Mouse (Mus musculus): ENCODE data around the gene Ermp1. TPM values are rescaled to one million over a fixed set of nuclear protein-coding genes. Genes with fewer than 3 reads are reported as not detected.

Gene Ermp1
- polyA plus RNA-seq, 1 experiment: 7.4 TPM

- no peak overlapping the region for H3K4me3 ChIP-seq
- H3ac ChIP-seq (ENCODE audit: control insufficient read depth, insufficient read length): no peak overlapping the region
- no peak overlapping the region for H3K4me2 ChIP-seq (ENCODE audit: low read depth)
- H3K36me3 ChIP-seq (ENCODE audit: control insufficient read depth, insufficient read depth): peaks cover 22% of the 10 kb centered on the region
- H3K27me3 ChIP-seq (ENCODE audit: control insufficient read depth, insufficient read depth, insufficient read length): no peaks in the 10 kb centered on the region
- H3K79me2 ChIP-seq (ENCODE audit: control insufficient read depth, insufficient read depth): no peaks in the 10 kb centered on the region
- no peak for TF ChIP-seq CEBPB (IDR thresholded peaks at IDR 0.05; ENCODE audit: insufficient read depth, poor library complexity, severe bottlenecking)
- TF ChIP-seq POLR2AphosphoS2 (IDR thresholded peaks at IDR 0.05; ENCODE audit: insufficient read length, low read depth): no peak
- TF ChIP-seq TCF3 (IDR thresholded peaks at IDR 0.05; ENCODE audit: insufficient read length, low read depth): no peak
- no peak for TF ChIP-seq MYOD1 (IDR thresholded peaks at IDR 0.05; ENCODE audit: control insufficient read depth in 1 of 3, insufficient read length in 2 of 3, low read depth in 2 of 3)
Measured at GRCm38 (mm10) chr19:29608212-29608611, 40.0 kb downstream of the Ermp1 start.

GRCm38 (mm10) chr19:29607521-29607920 is 40.7 kb downstream of the Ermp1 start:
- Histone ChIP-seq H3K4me2 (ENCODE audit: low read depth) (no peak overlapping the region), H3ac (ENCODE audit: control insufficient read depth, insufficient read length) (no peak overlapping the region), H3K27me3 (ENCODE audit: control insufficient read depth, insufficient read depth, insufficient read length) (no peaks in the 10 kb centered on the region), H3K36me3 (ENCODE audit: control insufficient read depth, insufficient read depth) (peaks cover 22% of the 10 kb centered on the region), H3K79me2 (ENCODE audit: control insufficient read depth, insufficient read depth) (no peaks in the 10 kb centered on the region), H3K4me3 (no peak overlapping the region)
- TF ChIP-seq SRF (IDR thresholded peaks at IDR 0.05; ENCODE audit: control insufficient read depth, insufficient read length, low read depth) (no peak), MYOD1 (IDR thresholded peaks at IDR 0.05; ENCODE audit: control insufficient read depth in 1 of 3, insufficient read length in 2 of 3, low read depth in 2 of 3) (no peak)

- Histone ChIP-seq H3K36me3 (ENCODE audit: control insufficient read depth, insufficient read depth) (peaks cover 25% of the 10 kb centered on the region), H3K4me2 (ENCODE audit: low read depth) (no peak overlapping the region), H3K27me3 (ENCODE audit: control insufficient read depth, insufficient read depth, insufficient read length) (no peaks in the 10 kb centered on the region), H3ac (ENCODE audit: control insufficient read depth, insufficient read length) (no peak overlapping the region), H3K79me2 (ENCODE audit: control insufficient read depth, insufficient read depth) (no peaks in the 10 kb centered on the region), H3K4me3 (no peak overlapping the region)
- TF ChIP-seq MYOD1 (IDR thresholded peaks at IDR 0.05; ENCODE audit: control insufficient read depth in 1 of 3, insufficient read length in 2 of 3, low read depth in 2 of 3): no peak
- TF ChIP-seq USF1 (IDR thresholded peaks at IDR 0.05; ENCODE audit: low read depth): no peak
- no peak for TF ChIP-seq TCF3 (IDR thresholded peaks at IDR 0.05; ENCODE audit: insufficient read length, low read depth)
- no peak for TF ChIP-seq POLR2A (IDR thresholded peaks at IDR 0.05; ENCODE audit: insufficient read length, low read depth)
- TF ChIP-seq MAX (IDR thresholded peaks at IDR 0.05; ENCODE audit: low read depth): no peak
- TF ChIP-seq E2F4 (IDR thresholded peaks at IDR 0.05; ENCODE audit: insufficient read depth): no peak
- no peak for TF ChIP-seq REST (IDR thresholded peaks at IDR 0.05; ENCODE audit: insufficient read depth, insufficient read length)
- no peak for TF ChIP-seq POLR2AphosphoS2 (IDR thresholded peaks at IDR 0.05; ENCODE audit: insufficient read length, low read depth)
- no peak for TF ChIP-seq MYOG (IDR thresholded peaks at IDR 0.05; ENCODE audit: control insufficient read depth in 1 of 3, insufficient read depth in 1 of 3, insufficient read length in 2 of 3, low read depth in 2 of 3)
Measured at GRCm38 (mm10) chr19:29604653-29605052, 43.6 kb downstream of the Ermp1 start.

- H3K4me2 ChIP-seq (ENCODE audit: low read depth): no peak overlapping the region
- no peak for TF ChIP-seq CEBPB (IDR thresholded peaks at IDR 0.05; ENCODE audit: insufficient read depth, poor library complexity, severe bottlenecking)
- no peak for TF ChIP-seq MYOD1 (IDR thresholded peaks at IDR 0.05; ENCODE audit: control insufficient read depth in 1 of 3, insufficient read length in 2 of 3, low read depth in 2 of 3)
- TF ChIP-seq MYOG (IDR thresholded peaks at IDR 0.05; ENCODE audit: control insufficient read depth in 1 of 3, insufficient read depth in 1 of 3, insufficient read length in 2 of 3, low read depth in 2 of 3): no peak
- TF ChIP-seq USF1 (IDR thresholded peaks at IDR 0.05; ENCODE audit: low read depth): no peak
- no peak for TF ChIP-seq SRF (IDR thresholded peaks at IDR 0.05; ENCODE audit: control insufficient read depth, insufficient read length, low read depth)
- no peak for TF ChIP-seq POLR2AphosphoS2 (IDR thresholded peaks at IDR 0.05; ENCODE audit: insufficient read length, low read depth)
- TF ChIP-seq MAX (IDR thresholded peaks at IDR 0.05; ENCODE audit: low read depth): no peak
- no peak for TF ChIP-seq TCF3 (IDR thresholded peaks at IDR 0.05; ENCODE audit: insufficient read length, low read depth)
- TF ChIP-seq E2F4 (IDR thresholded peaks at IDR 0.05; ENCODE audit: insufficient read depth): no peak
- TF ChIP-seq REST (IDR thresholded peaks at IDR 0.05; ENCODE audit: insufficient read depth, insufficient read length): no peak
- TF ChIP-seq TCF12 (IDR thresholded peaks at IDR 0.05; ENCODE audit: insufficient read depth, poor library complexity, severe bottlenecking): no peak
- TF ChIP-seq POLR2A (IDR thresholded peaks at IDR 0.05; ENCODE audit: insufficient read length, low read depth): no peak
- no peaks in the 10 kb centered on the region for H3K27me3 ChIP-seq (ENCODE audit: control insufficient read depth, insufficient read depth, insufficient read length)
- H3ac ChIP-seq (ENCODE audit: control insufficient read depth, insufficient read length): no peak overlapping the region
- H3K79me2 ChIP-seq (ENCODE audit: control insufficient read depth, insufficient read depth): no peaks in the 10 kb centered on the region
- peaks cover 34% of the 10 kb centered on the region for H3K36me3 ChIP-seq (ENCODE audit: control insufficient read depth, insufficient read depth)
- H3K4me3 ChIP-seq: no peak overlapping the region
Measured at GRCm38 (mm10) chr19:29603548-29604353, 44.5 kb downstream of the Ermp1 start.

- no peak for TF ChIP-seq REST (IDR thresholded peaks at IDR 0.05; ENCODE audit: insufficient read depth, insufficient read length)
- no peaks in the 10 kb centered on the region for H3K79me2 ChIP-seq (ENCODE audit: control insufficient read depth, insufficient read depth)
- peaks cover 34% of the 10 kb centered on the region for H3K36me3 ChIP-seq (ENCODE audit: control insufficient read depth, insufficient read depth)
- no peaks in the 10 kb centered on the region for H3K27me3 ChIP-seq (ENCODE audit: control insufficient read depth, insufficient read depth, insufficient read length)
- H3K4me3 ChIP-seq: no peak overlapping the region
- no peak overlapping the region for H3ac ChIP-seq (ENCODE audit: control insufficient read depth, insufficient read length)
- no peak overlapping the region for H3K4me2 ChIP-seq (ENCODE audit: low read depth)
Measured at GRCm38 (mm10) chr19:29598981-29599380, 49.2 kb downstream of the Ermp1 start.

Measured in myocyte (in vitro differentiated cells).